Mouse (Mus musculus) Muller cell, postnatal 12 days (primary cell): ENCODE measurements around the gene Bloc1s2.
"Not testable (repeated sequence)": the region's sequence is repeated elsewhere in the genome, so short reads cannot be mapped to it uniquely, and the experiment has no call there.

Experiments used
- DNase-seq: peaks from one replicate; pipeline ENCODE4 v3.0.0-alpha.2; 2015; ENCODE audit errors: inconsistent ontology term

Gene Bloc1s2

GRCm38 (mm10) chr19:44127729-44128497 lies 18.3 kb downstream of the Bloc1s2 start:
- DNase-seq: no peak

- DNase-seq: no peak
These were observed 25.1 kb downstream of the Bloc1s2 start for GRCm38 (mm10) chr19:44121137-44121536.

GRCm38 (mm10) chr19:44120686-44121085 lies 25.6 kb downstream of the Bloc1s2 start:
- DNase-seq: not testable (repeated sequence)

- no peak for DNase-seq
These were observed 28.5 kb downstream of the Bloc1s2 start for GRCm38 (mm10) chr19:44117793-44118192.

- no peak for DNase-seq
These were observed 34.5 kb downstream of the Bloc1s2 start for GRCm38 (mm10) chr19:44111706-44112105.

- no peak for DNase-seq
These were observed 35.9 kb downstream of the Bloc1s2 start for GRCm38 (mm10) chr19:44110356-44110755.

GRCm38 (mm10) chr19:44108996-44109395 lies 37.2 kb downstream of the Bloc1s2 start:
- peak; percentile 60 for DNase-seq

- DNase-seq: no peak
These were observed 38.4 kb downstream of the Bloc1s2 start for GRCm38 (mm10) chr19:44107661-44108521.

- peak; percentile 92 for DNase-seq
These were observed 39.2 kb downstream of the Bloc1s2 start, which contains the start of gene Chuk for GRCm38 (mm10) chr19:44106831-44107660. Gene Chuk (minus strand): TSS chr19:44107480.

- no peak for DNase-seq
These were observed 41.9 kb downstream of the Bloc1s2 start for GRCm38 (mm10) chr19:44104393-44104792.

GRCm38 (mm10) chr19:44103001-44103400 lies 43.2 kb downstream of the Bloc1s2 start:
- DNase-seq: no peak

GRCm38 (mm10) chr19:44100840-44101239 lies 45.4 kb downstream of the Bloc1s2 start:
- no peak for DNase-seq
